Mouse (Mus musculus) T-helper 17 cell (primary cell): ENCODE measurements around the gene Nlk.
"Not testable (repeated sequence)": the region's sequence is repeated elsewhere in the genome, so short reads cannot be mapped to it uniquely, and the experiment has no call there.

Experiments
- in situ Hi-C, 2 experiments: fragments of 300-600 bp; cut with MboI, MseI; formaldehyde crosslinking; loops; 1 replicate in 1 of 2; 2 replicates in 1 of 2; pipeline ENCODE4 v1.15.1; 2025; ENCODE audit warnings: high pct_unique_total_duplicates in 2 of 2

Gene Nlk

DNA sequence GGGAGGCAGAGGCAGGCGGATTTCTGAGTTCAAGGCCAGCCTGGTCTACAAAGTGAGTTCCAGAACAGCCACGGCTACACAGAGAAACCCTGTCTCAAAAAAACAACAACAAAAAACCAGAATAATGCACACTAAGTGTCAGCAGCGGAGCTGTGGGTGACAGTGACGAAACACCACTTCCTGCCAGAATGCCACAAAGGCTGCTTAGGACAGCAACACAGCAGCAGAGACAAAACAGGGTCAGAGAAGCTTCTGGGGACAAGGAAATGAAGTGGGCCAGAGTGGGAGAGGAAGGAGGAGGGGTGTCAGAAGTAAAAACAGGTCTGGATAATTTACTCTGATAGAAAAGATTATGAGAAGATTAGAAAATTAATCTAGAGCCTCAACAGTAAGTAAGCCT, 97.1 kb downstream of the Nlk start:
- in situ Hi-C loops = no loop called here

DNA sequence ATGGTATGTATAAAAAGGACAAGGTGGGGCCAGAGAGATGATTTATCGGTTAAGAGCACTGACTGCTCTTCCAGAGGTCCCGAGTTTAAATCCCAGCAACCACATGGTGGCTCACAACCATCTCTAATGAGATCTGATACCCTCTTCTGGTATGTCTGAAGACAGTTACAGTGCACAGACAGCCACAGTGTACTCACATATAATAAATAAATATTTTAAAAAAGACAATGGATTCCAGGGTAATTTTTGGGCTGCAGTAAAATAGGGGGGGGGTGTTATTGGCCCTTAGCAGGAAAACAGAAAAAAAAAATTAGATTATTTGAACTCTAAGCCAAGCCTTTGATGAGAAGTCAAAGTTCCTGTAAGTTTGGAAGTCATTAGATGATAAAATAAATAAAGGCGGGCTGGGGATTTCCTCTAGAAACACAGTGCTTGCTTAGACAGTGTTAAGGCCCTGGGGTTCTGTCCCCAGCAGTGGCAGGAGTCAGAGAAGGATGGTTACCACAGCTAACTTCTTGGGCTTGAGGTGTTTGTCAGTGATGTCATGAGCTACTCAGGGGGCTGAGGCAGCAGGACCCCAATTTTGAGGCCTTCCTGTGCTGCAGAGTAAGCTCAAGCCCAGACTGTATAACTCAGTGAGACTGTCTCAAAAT, 98.3 kb downstream of the Nlk start:
- in situ Hi-C loops = loop anchor here in 1 of 2 experiments (10.0 to 25.0 kb wide), 2 partner anchors 106 to 238 kb away; partner anchors contain the start of gene Lyrm9

DNA sequence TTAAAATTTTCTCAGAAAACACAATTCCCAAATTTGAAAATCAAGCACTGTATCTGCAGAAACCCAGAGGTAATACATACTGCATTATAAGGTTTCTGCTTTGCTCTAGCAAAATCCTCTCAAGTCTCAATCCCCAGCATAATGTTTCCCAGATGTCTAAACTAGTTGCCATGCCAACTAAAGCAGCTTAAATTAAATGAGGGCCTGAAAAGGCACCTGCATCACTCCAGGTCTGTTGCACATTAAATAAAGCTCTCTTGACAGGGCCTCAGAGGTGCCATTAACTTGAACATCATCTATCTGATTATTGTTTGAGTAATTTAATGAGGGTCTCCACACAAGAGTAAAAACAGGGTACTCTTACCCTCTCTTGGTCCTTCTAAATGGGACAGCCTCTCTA, 100.4 kb downstream of the Nlk start:
- in situ Hi-C loops = loop anchor here in 1 of 2 experiments (10.0 to 25.0 kb wide), 2 partner anchors 108 to 241 kb away; partner anchors contain the start of gene Lyrm9

- in situ Hi-C loops = loop anchor here in 1 of 2 experiments (10.0 to 25.0 kb wide), 2 partner anchors 109 to 242 kb away; partner anchors contain the start of gene Lyrm9
These were observed 101.4 kb downstream of the Nlk start for GRCm38 (mm10) chr11:78595773-78596172.

GRCm38 (mm10) chr11:78594271-78594964, 102.8 kb downstream of the Nlk start:
- in situ Hi-C loops = loop anchor here in 1 of 2 experiments (10.0 to 25.0 kb wide), 2 partner anchors 110 to 243 kb away; partner anchors contain the start of gene Lyrm9

DNA sequence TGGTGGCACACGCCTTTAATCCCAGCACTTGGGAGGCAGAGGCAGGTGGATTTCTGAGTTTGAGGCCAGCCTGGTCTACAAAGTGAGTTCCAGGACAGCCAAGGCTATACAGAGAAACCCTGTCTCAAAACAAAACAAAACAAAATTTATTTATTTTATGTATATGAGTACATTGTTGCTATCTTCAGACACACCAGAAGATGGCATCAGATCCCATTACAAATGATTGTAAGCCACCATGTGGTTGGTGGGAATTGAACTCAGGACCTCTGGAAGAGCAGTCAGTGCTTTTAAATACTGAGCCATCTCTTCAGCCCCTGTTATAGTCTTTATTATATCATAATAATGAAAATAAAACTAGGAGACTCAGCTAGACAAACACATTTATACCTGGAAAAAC, 109.5 kb downstream of the Nlk start:
- in situ Hi-C loops = loop anchor here in 1 of 2 experiments (10.0 to 25.0 kb wide), 2 partner anchors 250 to 367 kb away; partner anchors contain the start of gene Lyrm9

DNA sequence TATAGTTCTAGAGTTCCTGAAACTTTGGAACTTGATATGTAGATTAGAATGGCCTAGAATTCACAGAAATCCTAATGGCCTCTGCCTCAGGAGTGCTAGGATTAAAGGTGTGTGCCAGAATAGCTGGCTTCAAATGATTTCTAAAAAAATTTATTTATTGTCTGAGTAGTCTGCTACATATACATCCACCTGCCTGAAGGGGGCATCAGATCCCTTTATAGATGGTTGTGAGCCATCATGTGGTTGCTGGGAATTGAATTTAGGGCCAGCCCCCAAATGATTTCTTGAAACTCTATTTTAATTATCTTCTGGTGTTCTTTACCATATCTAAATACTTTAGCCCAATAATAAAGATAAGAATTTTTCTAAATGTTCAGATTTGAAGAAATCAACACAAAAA, 111.1 kb downstream of the Nlk start:
- in situ Hi-C loops = loop anchor here in 1 of 2 experiments (10.0 to 25.0 kb wide), 2 partner anchors 251 to 369 kb away; partner anchors contain the start of gene Lyrm9

DNA sequence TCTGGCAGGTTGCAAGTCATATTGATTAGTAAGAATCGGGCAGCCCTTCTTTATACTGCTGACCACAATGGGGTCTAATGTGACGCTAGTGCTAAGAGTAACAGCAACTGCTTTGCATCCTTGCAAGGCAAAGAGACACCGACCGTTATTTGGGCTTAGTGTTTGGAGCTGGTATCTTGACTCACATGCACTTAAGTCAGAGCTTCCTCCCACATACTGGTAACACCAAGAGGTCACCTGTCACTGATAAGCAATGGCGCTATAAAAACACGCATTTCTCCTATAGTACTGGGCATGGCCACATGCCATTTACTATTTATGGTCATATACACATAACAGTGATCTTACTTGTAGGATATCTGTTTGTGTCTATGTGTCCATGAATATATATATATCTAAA, 114.3 kb downstream of the Nlk start:
- in situ Hi-C loops = loop anchor here (5.0 to 25.0 kb wide), 4 partner anchors 154 to 372 kb away; partner anchors contain the start of gene Lyrm9 (in 1 of the 2)

GRCm38 (mm10) chr11:78574975-78575374, 122.2 kb downstream of the Nlk start:
- in situ Hi-C loops = loop anchor here in 1 of 2 experiments (25.0 kb wide), 1 partner anchor 262 kb away; the partner anchor contains the start of gene Lyrm9

DNA sequence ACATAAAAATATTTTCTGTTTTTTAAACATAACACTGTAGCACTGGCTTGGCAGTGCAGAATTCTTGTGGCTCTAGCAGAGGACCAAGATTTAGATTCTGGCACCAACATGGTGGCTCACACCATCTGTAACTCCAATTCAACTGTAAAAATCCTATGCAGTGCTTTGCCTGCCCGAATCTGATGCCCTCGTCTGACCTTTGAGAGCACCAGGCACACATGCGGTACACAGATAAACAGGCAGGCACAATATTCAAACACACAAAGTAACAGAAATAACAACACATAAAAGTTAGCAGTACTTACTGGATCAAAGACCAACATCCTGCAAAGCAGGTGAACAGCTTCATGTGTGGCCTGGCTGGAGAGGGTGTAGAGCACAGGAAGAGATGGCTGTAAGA, 122.6 kb downstream of the Nlk start:
- in situ Hi-C loops = no loop called here

- in situ Hi-C loops = not testable (repeated sequence)
These were observed 123.1 kb downstream of the Nlk start for GRCm38 (mm10) chr11:78574031-78574430.

DNA sequence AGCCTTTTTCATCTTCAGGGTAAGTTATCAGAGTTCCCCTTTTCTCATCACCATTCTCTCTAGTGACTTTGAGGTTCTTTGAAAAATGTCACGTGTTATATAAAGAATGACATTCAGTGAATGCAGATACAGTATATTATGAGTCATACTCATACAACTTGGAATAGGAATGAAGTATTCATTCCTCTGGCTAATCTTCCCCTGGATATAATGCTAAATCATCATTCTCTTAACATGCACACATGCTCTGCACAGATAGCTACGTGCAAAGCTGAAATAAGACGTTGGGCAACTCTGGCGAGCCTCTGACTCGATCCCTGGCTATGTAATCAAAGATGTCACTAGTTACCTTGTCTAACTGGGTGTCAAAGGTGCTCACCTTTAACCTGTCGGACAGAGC, 125.3 kb downstream of the Nlk start:
- in situ Hi-C loops = no loop called here

- in situ Hi-C loops = no loop called here
These were observed 125.7 kb downstream of the Nlk start for GRCm38 (mm10) chr11:78571441-78571840.

GRCm38 (mm10) chr11:78569806-78570205, 127.4 kb downstream of the Nlk start:
- in situ Hi-C loops = loop anchor here in 1 of 2 experiments (10.0 kb wide), 1 partner anchor 375 kb away; no protein-coding TSS in a partner anchor

GRCm38 (mm10) chr11:78568827-78569226, 128.3 kb downstream of the Nlk start:
- in situ Hi-C loops = loop anchor here in 1 of 2 experiments (10.0 kb wide), 1 partner anchor 376 kb away; no protein-coding TSS in a partner anchor

GRCm38 (mm10) chr11:78567614-78568013, 129.6 kb downstream of the Nlk start:
- in situ Hi-C loops = loop anchor here in 1 of 2 experiments (10.0 kb wide), 1 partner anchor 377 kb away; no protein-coding TSS in a partner anchor

GRCm38 (mm10) chr11:78566775-78567174, 130.4 kb downstream of the Nlk start:
- in situ Hi-C loops = loop anchor here in 1 of 2 experiments (10.0 kb wide), 1 partner anchor 378 kb away; no protein-coding TSS in a partner anchor

DNA sequence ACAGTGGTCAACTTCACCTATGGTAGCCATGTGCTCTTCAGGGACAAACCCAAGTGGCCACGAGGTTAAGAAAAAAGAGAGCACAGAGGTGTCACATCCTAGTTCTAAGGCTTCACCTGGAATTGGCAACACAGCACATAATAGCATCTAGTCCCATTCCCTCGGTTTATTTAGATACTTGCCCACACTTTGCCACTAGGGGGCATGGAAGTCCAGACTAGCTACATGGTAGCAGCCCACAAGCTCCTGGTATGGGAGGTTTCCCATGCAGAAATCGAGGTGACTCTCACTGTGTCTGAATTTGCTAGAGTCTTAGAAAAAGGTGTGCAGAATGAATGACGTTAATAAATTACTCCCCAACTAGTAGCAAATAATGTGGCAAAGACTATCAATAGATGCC, 136.7 kb downstream of the Nlk start:
- in situ Hi-C loops = loop anchor here in 1 of 2 experiments (10.0 kb wide), 1 partner anchor 384 kb away; no protein-coding TSS in a partner anchor

DNA sequence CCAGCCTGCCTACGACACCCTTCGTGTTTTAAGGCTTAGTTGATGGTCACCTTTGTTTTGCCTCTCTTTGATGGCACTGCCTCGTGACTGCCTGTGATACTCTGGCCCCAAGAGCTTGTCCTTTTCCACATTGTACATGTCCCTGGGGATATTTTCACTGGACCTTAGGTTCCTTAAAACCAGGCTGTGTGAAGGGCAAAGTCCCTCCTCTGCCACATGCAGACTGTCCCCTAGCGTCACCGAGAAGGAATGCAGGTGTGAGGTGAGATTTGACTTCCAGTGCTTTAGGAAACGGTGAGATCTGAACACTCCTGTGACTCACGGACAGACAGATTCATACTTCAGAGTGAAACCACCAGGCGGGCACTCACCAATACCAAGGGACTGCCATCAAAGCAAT, 139.9 kb downstream of the Nlk start:
- in situ Hi-C loops = no loop called here

DNA sequence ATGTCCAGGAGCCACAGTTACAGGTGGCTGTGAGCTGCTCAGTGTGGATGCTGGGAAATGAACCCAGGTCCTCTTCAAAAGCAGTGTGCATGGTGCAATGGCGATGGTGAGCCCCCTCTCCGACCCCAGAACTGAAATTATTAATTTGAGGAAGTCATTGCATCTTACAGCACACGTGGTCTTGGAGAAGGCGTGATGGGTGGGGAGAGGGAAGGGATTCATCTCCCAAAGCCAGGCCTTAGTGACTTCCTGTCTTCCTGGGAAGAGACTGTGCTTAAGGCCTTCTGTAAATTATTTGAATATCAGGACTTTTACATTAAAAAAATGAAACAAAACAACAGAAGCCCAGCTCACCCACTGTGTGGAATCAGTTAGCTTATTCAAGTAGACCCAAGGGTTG, 141.1 kb downstream of the Nlk start:
- in situ Hi-C loops = no loop called here

- in situ Hi-C loops = no loop called here
These were observed 141.6 kb downstream of the Nlk start for GRCm38 (mm10) chr11:78555623-78556022.

GRCm38 (mm10) chr11:78551059-78551398, 146.1 kb downstream of the Nlk start:
- in situ Hi-C loops = no loop called here
